Mouse (Mus musculus) liver, embryonic 14.5 days (tissue): ENCODE data around the gene Mtus2. TPM values are rescaled to one million over a fixed set of nuclear protein-coding genes. Genes with fewer than 3 reads are reported as not detected.

Source experiments
- ATAC-seq: fragments of 200-750 bp; cut with Nextera tagmentation; 2 replicates; pipeline ENCODE4 v1.8.0; 2017; ENCODE audit warnings: moderate number of reproducible peaks, mild to moderate bottlenecking, moderate library complexity; ENCODE audit not compliant: insufficient read depth
- DNase-seq, 3 experiments: peaks; one replicate each; pipeline ENCODE4 v3.0.0-alpha.2; 2012 to 2013; ENCODE audit warnings: low read depth in 3 of 3, low spot score in 3 of 3
- H3K27ac ChIP-seq: fragments of 300-500 bp; sonication (generic); 2 replicates; pipeline ENCODE4 v1.5.1; 2014; ENCODE audit warnings: moderate library complexity, mild to moderate bottlenecking, control low read depth, inconsistent platforms
- H3K27me3 ChIP-seq: fragments of 300-500 bp; sonication (generic); 2 replicates; pipeline ENCODE4 v1.6.1; 2014; ENCODE audit warnings: mild to moderate bottlenecking, low read length, moderate library complexity; ENCODE audit not compliant: control insufficient read depth, insufficient read depth
- H3K36me3 ChIP-seq: fragments of 300-500 bp; sonication (generic); replicated peaks from 2 replicates; pipeline ENCODE4 v1.6.1; 2014; ENCODE audit warnings: low read depth; ENCODE audit not compliant: control insufficient read depth, insufficient read depth
- H3K4me1 ChIP-seq, 2 experiments: fragments of 200-500 bp in 1 of 2; fragments of 300-500 bp in 1 of 2; sonication (generic) in 1 of 2; replicated peaks; 2 replicates each; pipeline ENCODE4 v1.6.1; 2012 to 2014; ENCODE audit warnings: antibody characterized with exemption in 1 of 2, inconsistent platforms in 1 of 2, low read length in 1 of 2; ENCODE audit not compliant: control insufficient read depth in 2 of 2, insufficient read depth in 2 of 2
- H3K4me2 ChIP-seq: fragments of 300-500 bp; sonication (generic); 2 replicates; pipeline ENCODE4 v1.6.1; 2014; ENCODE audit warnings: low read depth, mild to moderate bottlenecking, control low read depth, moderate library complexity
- H3K4me3 ChIP-seq, 2 experiments: fragments of 200-500 bp in 1 of 2; fragments of 300-500 bp in 1 of 2; sonication (generic) in 1 of 2; 2 replicates each; pipeline ENCODE4 v1.5.1; 2012 to 2014; ENCODE audit warnings: low read depth in 2 of 2, low read length in 2 of 2, mild to moderate bottlenecking in 2 of 2, control low read depth in 1 of 2, inconsistent platforms in 1 of 2, moderate library complexity in 1 of 2; ENCODE audit not compliant: insufficient read depth in 1 of 2
- H3K9ac ChIP-seq: fragments of 300-500 bp; sonication (generic); replicated peaks from 2 replicates; pipeline ENCODE4 v1.6.1; 2014; ENCODE audit warnings: mild to moderate bottlenecking, control low read depth, moderate library complexity
- H3K9me3 ChIP-seq: fragments of 300-500 bp; sonication (generic); 2 replicates; pipeline ENCODE4 v1.6.1; 2016; ENCODE audit warnings: low read length, mixed read lengths; ENCODE audit not compliant: control insufficient read depth
- CTCF ChIP-seq: IDR thresholded peaks from 2 replicates; pipeline ENCODE4 v1.5.1; 2016; ENCODE audit warnings: antibody characterized with exemption, low read depth, control low read depth
- EP300 ChIP-seq: IDR thresholded peaks from 2 replicates; pipeline ENCODE4 v1.6.1; 2016; ENCODE audit warnings: antibody characterized with exemption, low read depth
- WGBS: fragments of 180-500 bp; shearing (Covaris S2); extraction: QIAGEN DNeasy Blood & Tissue Kit; methylation state at CpG from one replicate; pipeline ENCODE4 v1.1.7; 2014; ENCODE audit not compliant: insufficient replicate concordance; 5-methylcytosine and 5-hydroxymethylcytosine counted together
- polyA plus RNA-seq, 2 experiments: library from polyadenylated mRNA; depleted of rRNA in 1 of 2; stranded (reverse) in 1 of 2; unstranded in 1 of 2; fragments of >200 nt; fragmentation: Nextera tagmentation in 1 of 2; extraction: Ambion mirVana in 1 of 2; gene quantifications; 2 replicates each; pipeline versions ENCODE4 v1.2.1 to v1.2.3; 2012 to 2014

Mtus2 gene
- polyA plus RNA-seq, 2 experiments: 0.48 to 0.80 TPM

- Histone ChIP-seq H3K36me3 (no peaks in the 10 kb centered on the region), H3K9ac (no peak overlapping the region), H3K9me3 (no peaks in the 10 kb centered on the region; the same call in none of the 2 replicates), H3K4me1 (no peaks in the 10 kb centered on the region), H3K27ac (no peak overlapping the region), H3K4me3 (no peak overlapping the region), H3K27me3 (no peaks in the 10 kb centered on the region), H3K4me2 (no peak overlapping the region)
- DNase-seq (no peak), ATAC-seq (no peak)
- no peak for TF ChIP-seq CTCF
- TF ChIP-seq EP300: no peak
- 46% methylated on average over 6 of the region's 6 CpGs for WGBS
These were observed 57.2 kb downstream of the Mtus2 start for GRCm38 (mm10) chr5:148014133-148014854.

DNA sequence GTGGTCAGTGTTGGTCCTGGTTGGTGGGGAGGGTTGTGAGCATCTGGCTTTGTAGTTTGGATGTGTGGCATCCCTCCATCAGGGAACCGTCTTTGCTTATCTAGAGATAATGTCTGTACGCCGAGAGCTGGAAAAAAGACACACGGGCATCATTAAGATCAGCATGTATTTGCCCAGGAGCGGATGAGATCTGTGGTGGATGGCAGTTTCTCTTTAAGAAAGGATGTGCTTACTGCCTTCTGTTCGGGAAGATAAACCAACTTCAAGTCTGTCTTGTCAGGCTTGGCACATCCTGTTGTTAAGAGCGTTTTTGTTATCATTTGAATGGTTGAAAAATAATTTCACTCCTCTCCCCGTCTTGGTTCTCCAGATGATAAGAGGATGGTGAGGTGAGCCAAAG, 58.3 kb downstream of the Mtus2 start:
- H3K4me1 ChIP-seq: no peaks in the 10 kb centered on the region
- H3K27me3 ChIP-seq: no peaks in the 10 kb centered on the region
- H3K4me2 ChIP-seq: no peak overlapping the region
- TF ChIP-seq EP300: no peak
- H3K9me3 ChIP-seq: no peaks in the 10 kb centered on the region; the same call in 1 of the 2 replicates
- 40% methylated on average over 8 of the region's 8 CpGs for WGBS
- no peak for ATAC-seq
- no peak overlapping the region for H3K9ac ChIP-seq
- H3K36me3 ChIP-seq: no peaks in the 10 kb centered on the region
- H3K27ac ChIP-seq: no peak overlapping the region
- H3K4me3 ChIP-seq: no peak overlapping the region
- DNase-seq: no peak

- no peaks in the 10 kb centered on the region; the same call in 1 of the 2 replicates for H3K9me3 ChIP-seq
- H3K36me3 ChIP-seq: no peaks in the 10 kb centered on the region
- 74% methylated on average over 11 of the region's 11 CpGs for WGBS
- H3K27me3 ChIP-seq: no peaks in the 10 kb centered on the region
- no peak for TF ChIP-seq EP300
- TF ChIP-seq CTCF: no peak
- H3K4me1 ChIP-seq: no peaks in the 10 kb centered on the region
- DNase-seq (no peak), ATAC-seq (no peak)
- H3K4me2 ChIP-seq: no peak overlapping the region
- no peak overlapping the region for H3K4me3 ChIP-seq
- no peak overlapping the region for H3K27ac ChIP-seq
- no peak overlapping the region for H3K9ac ChIP-seq
These were observed 60.3 kb downstream of the Mtus2 start for GRCm38 (mm10) chr5:148017371-148017770.

GRCm38 (mm10) chr5:148022784-148023183, 65.7 kb downstream of the Mtus2 start:
- H3K27ac ChIP-seq: no peak overlapping the region
- 72% methylated on average over 4 of the region's 4 CpGs for whole genome bisulfite sequencing
- no peaks in the 10 kb centered on the region for H3K4me1 ChIP-seq
- no peak overlapping the region for H3K9ac ChIP-seq
- H3K27me3 ChIP-seq: no peaks in the 10 kb centered on the region
- H3K4me2 ChIP-seq: no peak overlapping the region
- no peak for ATAC-seq
- TF ChIP-seq CTCF (no peak), EP300 (no peak)
- H3K4me3 ChIP-seq: no peak overlapping the region
- no peak for DNase-seq
- no peaks in the 10 kb centered on the region for H3K9me3 ChIP-seq
- H3K36me3 ChIP-seq: no peaks in the 10 kb centered on the region

DNA sequence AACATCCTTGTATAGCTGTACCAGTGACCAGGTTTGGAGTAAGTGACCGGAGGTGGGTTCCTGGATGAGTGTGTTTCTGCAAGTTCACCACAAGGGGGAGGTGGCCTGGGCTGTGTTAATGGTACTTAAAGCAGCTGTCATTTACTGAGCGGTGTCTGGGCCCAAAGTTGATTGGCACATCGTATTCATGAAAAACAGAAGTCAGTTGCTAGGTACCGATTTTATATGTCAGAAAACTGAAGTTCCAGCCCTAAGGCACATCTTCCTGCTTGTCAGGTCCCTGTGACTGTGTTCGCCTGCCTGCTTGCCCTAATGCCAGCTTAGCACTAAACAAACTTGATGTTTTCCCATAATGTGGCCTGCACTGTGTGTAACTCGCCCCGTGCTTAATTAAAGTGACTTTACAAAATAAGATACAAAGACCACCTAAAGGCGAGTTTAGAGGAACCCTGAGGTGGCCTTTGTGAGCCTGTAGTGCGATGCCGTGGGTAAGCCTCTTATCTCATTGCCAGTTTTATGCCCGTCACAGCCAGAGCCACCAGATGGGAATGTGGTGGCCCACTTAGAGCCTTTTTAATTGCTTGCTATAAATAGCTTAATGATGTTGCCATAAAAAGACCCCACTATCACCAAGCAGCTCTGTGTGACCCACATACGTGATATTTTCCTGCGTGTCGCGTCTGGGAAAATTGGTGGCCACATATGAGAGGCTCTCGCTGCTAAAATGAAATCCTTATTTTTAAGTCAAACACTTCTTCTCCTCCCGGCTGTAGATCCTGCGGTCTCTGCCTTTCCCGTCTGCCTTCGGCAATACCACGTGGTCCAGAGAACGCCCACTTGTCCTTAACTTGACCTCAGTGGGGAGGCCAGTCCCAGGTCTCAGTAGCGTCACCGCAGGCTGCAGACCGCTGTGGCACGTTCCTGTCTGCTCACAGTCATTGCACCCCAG, 69.6 kb downstream of the Mtus2 start:
- Histone ChIP-seq H3K27me3 (no peaks in the 10 kb centered on the region), H3K36me3 (no peaks in the 10 kb centered on the region), H3K9me3 (no peaks in the 10 kb centered on the region), H3K4me3 (no peak overlapping the region), H3K4me2 (no peak overlapping the region), H3K9ac (no peak overlapping the region), H3K27ac (no peak overlapping the region), H3K4me1 (no peaks in the 10 kb centered on the region)
- 53% methylated on average over 26 of the region's 26 CpGs for WGBS
- ATAC-seq (no peak), DNase-seq (no peak)
- TF ChIP-seq EP300: no peak
- TF ChIP-seq CTCF: no peak
